Mouse (Mus musculus): ENCODE results near the gene Ift22. TPM values are rescaled to one million over a fixed set of nuclear protein-coding genes. Genes with fewer than 3 reads are reported as not detected.

Gene Ift22
- polyA plus RNA-seq, 1 experiment from 2014 or later = 126 TPM

GRCm38 (mm10) chr5:136955622-136956021, 47.7 kb downstream of the Ift22 start:
- H3K4me3 ChIP-seq = no peak overlapping the region
- H3K4me2 ChIP-seq = no peak overlapping the region
- WGBS = 92% methylated on average over 4 of the region's 4 CpGs
- peaks cover 20% of the 10 kb centered on the region for H3K4me1 ChIP-seq
- no peaks in the 10 kb centered on the region for H3K9me3 ChIP-seq (replicated peaks)
- H3K36me3 ChIP-seq (ENCODE audit: poor library complexity, severe bottlenecking) = peaks cover 23% of the 10 kb centered on the region; the same call in 1 of the 2 replicates
- no peak overlapping the region for H3K27ac ChIP-seq
- ATAC-seq = no peak
- H3K27me3 ChIP-seq = no peaks in the 10 kb centered on the region
- H3K9ac ChIP-seq = no peak overlapping the region

- Histone ChIP-seq H3K36me3 (ENCODE audit: poor library complexity, severe bottlenecking) (peaks cover 23% of the 10 kb centered on the region; the same call in 1 of the 2 replicates), H3K9ac (no peak overlapping the region), H3K27ac (no peak overlapping the region), H3K4me1 (peaks cover 27% of the 10 kb centered on the region), H3K4me2 (no peak overlapping the region), H3K27me3 (no peaks in the 10 kb centered on the region), H3K4me3 (no peak overlapping the region), H3K9me3 (replicated peaks) (no peaks in the 10 kb centered on the region)
- ATAC-seq = no peak
- 95% methylated on average over 1 of the region's 1 CpGs for WGBS
Observed at GRCm38 (mm10) chr5:136957250-136957649, 49.3 kb downstream of the Ift22 start.

GRCm38 (mm10) chr5:136958991-136959605, 51.1 kb downstream of the Ift22 start:
- peaks cover 31% of the 10 kb centered on the region for H3K4me1 ChIP-seq
- no peak overlapping the region for H3K4me3 ChIP-seq
- no peaks in the 10 kb centered on the region for H3K27me3 ChIP-seq
- H3K9me3 ChIP-seq (replicated peaks) = no peaks in the 10 kb centered on the region
- peaks cover 34% of the 10 kb centered on the region for H3K36me3 ChIP-seq (ENCODE audit: poor library complexity, severe bottlenecking)
- 0 out of 2 replicates have a peak overlapping the region, but pooled peaks have one; percentile 2 for H3K9ac ChIP-seq
- ATAC-seq = no peak
- WGBS = 83% methylated on average over 5 of the region's 5 CpGs
- no peak overlapping the region for H3K4me2 ChIP-seq
- H3K27ac ChIP-seq = no peak overlapping the region; the same call in 1 of the 2 replicates

GRCm38 (mm10) chr5:136960053-136960452, 52.1 kb downstream of the Ift22 start:
- WGBS = 97% methylated on average over 6 of the region's 6 CpGs
- no peak for ATAC-seq

GRCm38 (mm10) chr5:136961334-136961982, 53.5 kb downstream of the Ift22 start:
- peaks cover 48% of the 10 kb centered on the region for H3K36me3 ChIP-seq (ENCODE audit: poor library complexity, severe bottlenecking)
- ATAC-seq = peak; percentile 22
- H3K9ac ChIP-seq = peak overlapping the region; percentile 74
- no peaks in the 10 kb centered on the region for H3K27me3 ChIP-seq
- peaks cover 16% of the 10 kb centered on the region for H3K4me1 ChIP-seq
- peak overlapping the region; percentile 60 for H3K4me3 ChIP-seq
- peak overlapping the region; percentile 87 for H3K27ac ChIP-seq
- peak overlapping the region; percentile 73 for H3K4me2 ChIP-seq
- H3K9me3 ChIP-seq (replicated peaks) = no peaks in the 10 kb centered on the region
- 22% methylated on average over 5 of the region's 5 CpGs for WGBS

More at GRCm38 (mm10) chr5:136960053-136960452, 52.1 kb downstream of the Ift22 start:
- Histone ChIP-seq H3K4me2 (no peak overlapping the region), H3K27ac (no peak overlapping the region), H3K4me3 (no peak overlapping the region), H3K9ac (no peak overlapping the region), H3K4me1 (peaks cover 21% of the 10 kb centered on the region), H3K36me3 (ENCODE audit: poor library complexity, severe bottlenecking) (peaks cover 40% of the 10 kb centered on the region), H3K27me3 (no peaks in the 10 kb centered on the region), H3K9me3 (replicated peaks) (no peaks in the 10 kb centered on the region)

GRCm38 (mm10) chr5:136961983-136962461, 54.1 kb downstream of the Ift22 start:
- H3K4me3 ChIP-seq = peak overlapping the region; percentile 60
- 0% methylated on average over 20 of the region's 20 CpGs for WGBS

GRCm38 (mm10) chr5:136962501-136962900, 54.6 kb downstream of the Ift22 start:
- peaks cover 49% of the 10 kb centered on the region for H3K36me3 ChIP-seq (ENCODE audit: poor library complexity, severe bottlenecking)
- H3K27me3 ChIP-seq = no peaks in the 10 kb centered on the region
- peak overlapping the region; percentile 73 for H3K4me2 ChIP-seq
- peaks cover 16% of the 10 kb centered on the region for H3K4me1 ChIP-seq
- peak overlapping the region; percentile 87 for H3K27ac ChIP-seq
- peak; percentile 60 for ATAC-seq
- peak overlapping the region; percentile 60 for H3K4me3 ChIP-seq
- 2% methylated on average over 10 of the region's 10 CpGs for WGBS
- peak overlapping the region; percentile 74 for H3K9ac ChIP-seq
- no peaks in the 10 kb centered on the region for H3K9me3 ChIP-seq (replicated peaks)

More at GRCm38 (mm10) chr5:136961983-136962461, 54.1 kb downstream of the Ift22 start:
- Histone ChIP-seq H3K27ac (peak overlapping the region; percentile 87), H3K36me3 (ENCODE audit: poor library complexity, severe bottlenecking) (peaks cover 48% of the 10 kb centered on the region), H3K27me3 (no peaks in the 10 kb centered on the region), H3K9ac (peak overlapping the region; percentile 74), H3K4me2 (peak overlapping the region; percentile 73), H3K4me1 (peaks cover 16% of the 10 kb centered on the region), H3K9me3 (replicated peaks) (no peaks in the 10 kb centered on the region)
- ATAC-seq = peak; percentile 93

- Histone ChIP-seq H3K36me3 (ENCODE audit: poor library complexity, severe bottlenecking) (peaks cover 50% of the 10 kb centered on the region), H3K4me2 (peak overlapping the region; percentile 73), H3K9ac (peak overlapping the region; percentile 74), H3K9me3 (replicated peaks) (no peaks in the 10 kb centered on the region), H3K27ac (peak overlapping the region; percentile 87), H3K27me3 (no peaks in the 10 kb centered on the region), H3K4me3 (peak overlapping the region; percentile 60), H3K4me1 (peaks cover 16% of the 10 kb centered on the region)
- ATAC-seq = no peak
- WGBS = 69% methylated on average over 8 of the region's 8 CpGs
Observed at GRCm38 (mm10) chr5:136962966-136963540, 55.1 kb downstream of the Ift22 start.

Other genes starting within 250 kb of the Ift22 start
- not detected in 2 replicates for gene Myl10, start 215.0 kb upstream of the Ift22 start, polyA plus RNA-seq (2015; fragmentation: Nextera tagmentation; extraction: Ambion mirVana)
- 10.7 and 10.9 TPM in 2 replicates for gene Col26a1, start 24.9 kb upstream of the Ift22 start, polyA plus RNA-seq (2015; fragmentation: Nextera tagmentation; extraction: Ambion mirVana)
- gene Fis1, start 45.1 kb downstream of the Ift22 start, polyA plus RNA-seq (2015; fragmentation: Nextera tagmentation; extraction: Ambion mirVana) = 350 and 357 TPM in 2 replicates
- 0.13 and 0.31 TPM in 2 replicates for gene Cldn15, start 58.5 kb downstream of the Ift22 start, polyA plus RNA-seq (2015; fragmentation: Nextera tagmentation; extraction: Ambion mirVana)
- gene Plod3, start 78.9 kb downstream of the Ift22 start, polyA plus RNA-seq (2015; fragmentation: Nextera tagmentation; extraction: Ambion mirVana) = 25.8 and 28.9 TPM in 2 replicates
- gene Znhit1, start 79.9 kb downstream of the Ift22 start, polyA plus RNA-seq (2015; fragmentation: Nextera tagmentation; extraction: Ambion mirVana) = 110 and 113 TPM in 2 replicates
- gene Vgf, start 118.2 kb downstream of the Ift22 start, polyA plus RNA-seq (2015; fragmentation: Nextera tagmentation; extraction: Ambion mirVana) = 0.89 and 1.0 TPM in 2 replicates
- 252 and 260 TPM in 2 replicates for gene Ap1s1, start 138.0 kb downstream of the Ift22 start, polyA plus RNA-seq (2015; fragmentation: Nextera tagmentation; extraction: Ambion mirVana)
- 0.14 and 0.21 TPM in 2 replicates for gene Serpine1, start 164.1 kb downstream of the Ift22 start, polyA plus RNA-seq (2015; fragmentation: Nextera tagmentation; extraction: Ambion mirVana)
- gene Trim56, start 208.1 kb downstream of the Ift22 start, polyA plus RNA-seq (2015; fragmentation: Nextera tagmentation; extraction: Ambion mirVana) = 3.6 and 4.4 TPM in 2 replicates
- gene Muc3, start 241.2 kb downstream of the Ift22 start, polyA plus RNA-seq (2015; fragmentation: Nextera tagmentation; extraction: Ambion mirVana) = not detected in 2 replicates

Data from forebrain, embryonic 13.5 days (tissue).